Mouse (Mus musculus): Measurements from ENCODE around the gene Tbx1. TPM values are rescaled to one million over a fixed set of nuclear protein-coding genes. Genes with fewer than 3 reads are reported as not detected.
A peak's percentile ranks its signal among the peaks of the same experiment; 100 is the strongest.

The Tbx1 gene
- total RNA-seq, 1 experiment = 0.27 TPM

DNA sequence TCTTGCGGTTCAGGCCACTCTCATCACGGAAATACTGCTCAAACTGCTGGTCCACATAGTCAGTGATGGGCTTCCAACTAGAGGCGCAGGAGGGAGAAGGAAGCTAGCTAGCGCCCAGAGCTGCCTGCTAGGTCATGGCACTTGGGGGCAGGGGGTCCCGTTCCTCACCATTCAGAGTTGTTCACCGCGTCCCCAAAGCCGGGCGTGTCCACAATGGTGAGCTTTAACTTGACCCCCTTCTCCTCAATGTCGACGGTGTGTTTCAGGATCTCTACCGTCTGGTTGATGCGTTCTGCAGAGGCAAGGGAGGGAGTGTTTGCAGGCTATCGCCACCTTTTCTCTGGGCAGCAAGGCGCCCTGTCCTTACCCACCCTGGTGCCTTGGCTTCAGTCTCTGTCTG is 34.2 kb upstream of the Tbx1 start:
- Histone ChIP-seq H3K36me3 (ENCODE audit: control insufficient read depth, insufficient read depth, low read length, poor library complexity, severe bottlenecking) (no peaks in the 10 kb centered on the region), H3K9ac (ENCODE audit: insufficient read depth, low read depth, low read length, poor library complexity, severe bottlenecking) (no peak overlapping the region), H3K27ac (ENCODE audit: insufficient read depth, low read depth, low read length, poor library complexity, severe bottlenecking) (no peak overlapping the region), H3K4me1 (ENCODE audit: control insufficient read depth in 2 of 2, insufficient read depth in 2 of 2, low read length in 2 of 2, poor library complexity in 1 of 2) (peaks cover 0 to 11% of the 10 kb centered on the region in 2 experiments; a peak in 1 of 4 replicates), H3K9me3 (ENCODE audit: control insufficient read depth, insufficient read depth, low read depth, low read length) (no peaks in the 10 kb centered on the region), H3K4me3 (ENCODE audit: insufficient read depth in 1 of 2, low read depth in 1 of 2, low read length in 2 of 2, poor library complexity in 1 of 2, severe bottlenecking in 1 of 2) (no peak overlapping the region)
- TF ChIP-seq CHD2 (IDR thresholded peaks at IDR 0.05; ENCODE audit: low read depth, low read length) (no peak), ZNF384 (IDR thresholded peaks at IDR 0.05; ENCODE audit: low read depth, low read length) (no peak), HCFC1 (IDR thresholded peaks at IDR 0.05; ENCODE audit: borderline replicate concordance, insufficient read depth, low read length) (no peak), ZC3H11A (IDR thresholded peaks at IDR 0.05; ENCODE audit: borderline replicate concordance, low read depth, low read length) (no peak), MAFK (IDR thresholded peaks at IDR 0.05; ENCODE audit: insufficient read depth, low read depth, low read length) (no peak)
- DNase-seq (ENCODE audit: low read depth, low spot score) = no peak
- in situ Hi-C loops (cut with MboI; ENCODE audit: low sequenced_read_pairs in 2 of 2, unreplicated experiment in 2 of 2) = loop anchor here in 1 of 2 experiments (5.0 to 25.0 kb wide), 3 partner anchors 42 to 812 kb away; no protein-coding TSS in a partner anchor

DNA sequence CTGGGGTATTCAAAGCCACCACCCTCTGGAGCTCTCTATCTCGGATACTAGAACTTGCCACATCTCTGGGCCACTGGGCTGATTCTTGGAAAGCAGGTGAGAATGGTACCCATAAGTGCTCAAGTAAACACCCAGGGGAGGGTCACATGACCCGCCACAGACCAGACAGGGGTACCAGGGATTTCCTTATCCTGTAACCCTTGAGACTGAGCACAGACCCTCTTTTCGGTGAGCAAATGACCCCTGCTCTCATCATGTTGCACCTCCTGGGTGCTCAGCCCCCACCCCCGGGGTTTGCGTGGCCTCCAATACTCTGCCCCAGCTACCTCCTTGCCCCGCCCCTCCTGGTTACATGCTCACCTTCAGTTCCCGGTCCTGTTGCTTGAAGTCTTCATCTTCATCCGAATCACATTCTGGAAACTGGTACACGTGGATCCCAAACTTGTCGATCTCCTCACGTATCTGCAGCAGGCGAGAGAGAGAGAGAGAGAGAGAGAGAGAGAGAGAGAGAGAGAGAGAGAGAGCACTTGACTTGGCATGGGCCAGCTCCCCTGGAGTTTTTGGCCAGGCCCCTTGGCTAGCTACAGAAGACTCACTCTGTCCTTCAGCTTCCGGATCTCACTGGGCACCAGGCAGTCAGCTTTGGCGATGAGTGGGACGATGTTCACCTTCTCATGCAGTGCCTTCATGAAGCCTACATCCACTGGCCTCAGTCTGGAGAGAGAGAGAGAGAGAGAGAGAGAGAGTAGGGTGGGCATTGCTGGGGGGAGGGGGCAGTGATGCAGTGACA is 33.5 kb upstream of the Tbx1 start:
- DNase-seq (ENCODE audit: low read depth, low spot score) = no peak
- Histone ChIP-seq H3K4me1 (ENCODE audit: control insufficient read depth in 2 of 2, insufficient read depth in 2 of 2, low read length in 2 of 2, poor library complexity in 1 of 2) (peaks cover 0 to 11% of the 10 kb centered on the region in 2 experiments; a peak in 1 of 4 replicates), H3K36me3 (ENCODE audit: control insufficient read depth, insufficient read depth, low read length, poor library complexity, severe bottlenecking) (no peaks in the 10 kb centered on the region), H3K9ac (ENCODE audit: insufficient read depth, low read depth, low read length, poor library complexity, severe bottlenecking) (no peak overlapping the region), H3K27ac (ENCODE audit: insufficient read depth, low read depth, low read length, poor library complexity, severe bottlenecking) (no peak overlapping the region), H3K9me3 (ENCODE audit: control insufficient read depth, insufficient read depth, low read depth, low read length) (no peaks in the 10 kb centered on the region), H3K4me3 (ENCODE audit: insufficient read depth in 1 of 2, low read depth in 1 of 2, low read length in 2 of 2, poor library complexity in 1 of 2, severe bottlenecking in 1 of 2) (no peak overlapping the region)
- in situ Hi-C loops (cut with MboI; ENCODE audit: low sequenced_read_pairs in 2 of 2, unreplicated experiment in 2 of 2) = loop anchor here in 1 of 2 experiments (5.0 to 25.0 kb wide), 3 partner anchors 42 to 812 kb away; no protein-coding TSS in a partner anchor
- no peak for TF ChIP-seq ZC3H11A (IDR thresholded peaks at IDR 0.05; ENCODE audit: borderline replicate concordance, low read depth, low read length)
- TF ChIP-seq ZNF384 (IDR thresholded peaks at IDR 0.05; ENCODE audit: low read depth, low read length) = no peak
- TF ChIP-seq HCFC1 (IDR thresholded peaks at IDR 0.05; ENCODE audit: borderline replicate concordance, insufficient read depth, low read length) = no peak
- no peak for TF ChIP-seq MAFK (IDR thresholded peaks at IDR 0.05; ENCODE audit: insufficient read depth, low read depth, low read length)
- TF ChIP-seq CHD2 (IDR thresholded peaks at IDR 0.05; ENCODE audit: low read depth, low read length) = no peak

DNA sequence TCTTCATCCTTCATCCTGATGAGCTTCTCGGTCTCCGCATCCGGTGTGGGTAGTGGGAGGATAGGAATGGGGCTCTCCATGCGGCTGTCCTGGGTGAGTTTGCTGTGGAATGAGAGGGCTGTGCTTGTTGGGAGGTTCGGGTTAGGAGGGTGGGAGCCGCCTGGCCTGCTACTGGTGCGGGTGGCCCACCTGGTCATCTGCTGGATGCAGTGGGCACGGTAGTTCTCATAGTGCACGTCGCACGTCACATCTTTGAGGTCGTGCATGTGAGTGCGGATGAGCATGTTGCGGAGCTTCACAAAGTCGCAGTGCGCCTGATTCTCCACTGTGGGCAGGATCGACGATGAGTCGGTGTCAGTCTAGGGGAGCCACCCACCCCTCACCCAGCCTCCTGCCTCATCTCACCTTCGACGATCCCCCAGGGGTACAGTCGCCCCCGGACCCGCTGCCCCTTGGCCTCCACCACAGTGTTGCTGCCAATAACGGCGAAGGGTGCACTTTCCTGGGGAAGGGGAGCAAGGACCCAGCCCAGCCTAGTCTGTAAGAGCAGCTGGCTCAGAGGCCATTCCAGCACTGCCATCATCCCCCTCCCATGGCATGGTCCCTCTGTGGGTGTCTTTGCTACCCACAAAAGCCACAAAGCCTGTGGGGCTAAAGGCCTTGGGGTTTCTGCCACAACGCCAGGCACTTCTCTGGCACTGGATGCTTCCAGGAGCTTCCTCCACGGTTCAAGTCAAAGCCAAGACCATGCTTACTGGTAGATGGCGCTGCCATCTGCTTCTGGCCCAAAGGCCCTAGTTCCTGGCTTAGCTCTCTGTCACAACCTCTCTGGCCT is 32.7 kb upstream of the Tbx1 start:
- peak overlapping the region in 1 of 2 experiments; percentile 11; a peak in 1 of 4 replicates for H3K4me3 ChIP-seq (ENCODE audit: insufficient read depth in 1 of 2, low read depth in 1 of 2, low read length in 2 of 2, poor library complexity in 1 of 2, severe bottlenecking in 1 of 2)
- H3K4me1 ChIP-seq (ENCODE audit: control insufficient read depth in 2 of 2, insufficient read depth in 2 of 2, low read length in 2 of 2, poor library complexity in 1 of 2) = peaks cover 0 to 11% of the 10 kb centered on the region in 2 experiments; a peak in 1 of 4 replicates
- in situ Hi-C loops (cut with MboI; ENCODE audit: low sequenced_read_pairs in 2 of 2, unreplicated experiment in 2 of 2) = loop anchor here in 1 of 2 experiments (5.0 to 25.0 kb wide), 3 partner anchors 41 to 811 kb away; no protein-coding TSS in a partner anchor
- H3K36me3 ChIP-seq (ENCODE audit: control insufficient read depth, insufficient read depth, low read length, poor library complexity, severe bottlenecking) = no peaks in the 10 kb centered on the region
- no peak for TF ChIP-seq ZC3H11A (IDR thresholded peaks at IDR 0.05; ENCODE audit: borderline replicate concordance, low read depth, low read length)
- TF ChIP-seq MAFK (IDR thresholded peaks at IDR 0.05; ENCODE audit: insufficient read depth, low read depth, low read length) = no peak
- TF ChIP-seq ZNF384 (IDR thresholded peaks at IDR 0.05; ENCODE audit: low read depth, low read length) = no peak
- TF ChIP-seq HCFC1 (IDR thresholded peaks at IDR 0.05; ENCODE audit: borderline replicate concordance, insufficient read depth, low read length) = no peak
- TF ChIP-seq CHD2 (IDR thresholded peaks at IDR 0.05; ENCODE audit: low read depth, low read length) = no peak
- no peaks in the 10 kb centered on the region for H3K9me3 ChIP-seq (ENCODE audit: control insufficient read depth, insufficient read depth, low read depth, low read length)
- no peak overlapping the region for H3K9ac ChIP-seq (ENCODE audit: insufficient read depth, low read depth, low read length, poor library complexity, severe bottlenecking)
- no peak overlapping the region for H3K27ac ChIP-seq (ENCODE audit: insufficient read depth, low read depth, low read length, poor library complexity, severe bottlenecking)
- no peak for DNase-seq (ENCODE audit: low read depth, low spot score)

DNA sequence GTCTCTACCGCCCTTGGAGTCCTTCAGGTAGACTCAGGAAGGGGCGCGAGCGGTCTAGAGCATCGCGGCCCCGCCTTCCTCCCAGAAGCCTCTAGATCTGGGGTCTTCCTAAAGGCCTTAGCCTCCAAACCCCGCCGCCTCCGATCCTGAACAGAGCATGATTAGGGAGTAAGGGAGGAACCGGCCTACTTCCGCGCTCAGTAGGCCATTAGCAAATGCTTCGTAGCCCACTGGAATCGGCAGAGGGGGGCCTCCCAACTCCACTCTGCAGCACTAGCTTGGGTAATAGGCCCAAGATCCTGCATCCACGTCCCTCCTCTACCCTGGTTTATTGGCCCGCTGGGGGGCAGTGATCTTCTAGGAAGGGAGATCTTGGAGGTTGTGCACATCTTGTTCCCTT is 31.5 kb upstream of the Tbx1 start, which contains the start of gene Gp1bb:
Gp1bb (minus strand) TSS at position 385 of the 400 bp plus-strand sequence.
- Histone ChIP-seq H3K27ac (ENCODE audit: insufficient read depth, low read depth, low read length, poor library complexity, severe bottlenecking) (no peak within 1 kb of the TSS), H3K36me3 (ENCODE audit: control insufficient read depth, insufficient read depth, low read length, poor library complexity, severe bottlenecking) (no peaks in the 10 kb centered on the region), H3K4me1 (ENCODE audit: control insufficient read depth in 2 of 2, insufficient read depth in 2 of 2, low read length in 2 of 2, poor library complexity in 1 of 2) (peaks cover 0 to 11% of the 10 kb centered on the region in 2 experiments; a peak in 1 of 4 replicates), H3K9me3 (ENCODE audit: control insufficient read depth, insufficient read depth, low read depth, low read length) (no peaks in the 10 kb centered on the region), H3K4me3 (ENCODE audit: insufficient read depth in 1 of 2, low read depth in 1 of 2, low read length in 2 of 2, poor library complexity in 1 of 2, severe bottlenecking in 1 of 2) (peak within 1 kb of the TSS; percentile 57 to 75), H3K9ac (ENCODE audit: insufficient read depth, low read depth, low read length, poor library complexity, severe bottlenecking) (no peak within 1 kb of the TSS)
- in situ Hi-C loops (cut with MboI; ENCODE audit: low sequenced_read_pairs in 2 of 2, unreplicated experiment in 2 of 2) = loop anchor here in 1 of 2 experiments (5.0 to 25.0 kb wide), 3 partner anchors 40 to 810 kb away; no protein-coding TSS in a partner anchor
- TF ChIP-seq ZNF384 (IDR thresholded peaks at IDR 0.05; ENCODE audit: low read depth, low read length) = no peak
- no peak for TF ChIP-seq MAFK (IDR thresholded peaks at IDR 0.05; ENCODE audit: insufficient read depth, low read depth, low read length)
- TF ChIP-seq HCFC1 (IDR thresholded peaks at IDR 0.05; ENCODE audit: borderline replicate concordance, insufficient read depth, low read length) = no peak
- no peak for TF ChIP-seq ZC3H11A (IDR thresholded peaks at IDR 0.05; ENCODE audit: borderline replicate concordance, low read depth, low read length)
- TF ChIP-seq CHD2 (IDR thresholded peaks at IDR 0.05; ENCODE audit: low read depth, low read length) = no peak
- DNase-seq (ENCODE audit: low read depth, low spot score) = no peak
